Mouse (Mus musculus) cerebellum, adult 9-11 months (tissue): ENCODE data around the gene Tmem259.

Experiments
- DNase-seq: peaks from one replicate; pipeline ENCODE4 v3.0.0; 2022

Gene Tmem259

DNA sequence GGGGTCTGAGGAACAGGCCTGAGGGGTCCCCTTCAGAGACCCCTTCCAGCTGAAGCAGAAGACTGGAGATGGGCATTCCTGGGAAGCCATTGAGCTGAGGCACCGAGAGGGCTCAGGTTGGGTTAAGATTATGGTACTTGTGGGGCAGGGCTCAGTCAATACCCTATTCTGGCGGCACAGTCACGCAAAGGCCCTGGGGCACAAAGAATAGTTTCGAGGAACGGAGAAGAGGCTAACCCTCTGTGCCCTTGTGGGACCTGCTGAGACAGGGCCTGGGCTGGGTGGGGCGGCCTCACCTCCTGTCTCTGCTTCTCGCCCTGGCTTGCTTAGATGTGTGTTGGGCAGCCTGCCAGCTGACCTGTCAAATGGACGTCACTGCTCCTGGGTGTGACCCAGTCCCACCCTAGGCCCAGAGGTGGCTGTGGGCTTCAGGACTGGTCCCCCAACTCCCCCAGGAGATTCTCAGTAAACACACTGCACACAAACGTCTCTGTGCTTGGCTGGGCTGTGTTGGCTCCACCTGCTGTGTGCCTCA lies 50.9 kb downstream of the Tmem259 start:
- DNase-seq: peak; percentile 62

DNA sequence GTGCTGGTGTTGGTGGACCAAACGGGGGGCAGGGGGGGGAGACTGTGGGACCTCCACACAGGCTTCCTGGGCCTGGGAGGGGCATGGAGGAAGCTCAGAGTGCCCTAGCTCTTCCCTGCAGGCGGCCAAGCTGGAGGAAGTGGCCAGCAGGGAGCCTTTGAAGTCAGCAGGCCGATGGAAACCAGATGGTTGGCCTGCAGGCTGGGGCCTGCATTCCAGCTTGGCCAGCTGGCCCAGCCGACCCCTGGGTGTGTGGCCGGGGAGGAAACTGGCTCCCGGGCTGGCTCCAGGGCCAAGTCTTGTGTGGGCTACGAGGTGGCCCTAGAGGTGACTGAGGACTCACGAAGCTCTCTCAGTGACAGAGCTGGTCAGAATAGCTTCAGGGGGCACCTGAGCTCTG lies 51.4 kb downstream of the Tmem259 start:
- peak; percentile 79 for DNase-seq

GRCm38 (mm10) chr10:79931797-79932196 lies 52.3 kb downstream of the Tmem259 start:
- DNase-seq: peak; percentile 51

- DNase-seq: no peak
These were observed 53.3 kb downstream of the Tmem259 start for GRCm38 (mm10) chr10:79930826-79931186.

- DNase-seq: peak; percentile 56
These were observed 53.9 kb downstream of the Tmem259 start for GRCm38 (mm10) chr10:79929967-79930825.

GRCm38 (mm10) chr10:79928907-79929701 lies 55.0 kb downstream of the Tmem259 start:
- DNase-seq: peak; percentile 61

DNA sequence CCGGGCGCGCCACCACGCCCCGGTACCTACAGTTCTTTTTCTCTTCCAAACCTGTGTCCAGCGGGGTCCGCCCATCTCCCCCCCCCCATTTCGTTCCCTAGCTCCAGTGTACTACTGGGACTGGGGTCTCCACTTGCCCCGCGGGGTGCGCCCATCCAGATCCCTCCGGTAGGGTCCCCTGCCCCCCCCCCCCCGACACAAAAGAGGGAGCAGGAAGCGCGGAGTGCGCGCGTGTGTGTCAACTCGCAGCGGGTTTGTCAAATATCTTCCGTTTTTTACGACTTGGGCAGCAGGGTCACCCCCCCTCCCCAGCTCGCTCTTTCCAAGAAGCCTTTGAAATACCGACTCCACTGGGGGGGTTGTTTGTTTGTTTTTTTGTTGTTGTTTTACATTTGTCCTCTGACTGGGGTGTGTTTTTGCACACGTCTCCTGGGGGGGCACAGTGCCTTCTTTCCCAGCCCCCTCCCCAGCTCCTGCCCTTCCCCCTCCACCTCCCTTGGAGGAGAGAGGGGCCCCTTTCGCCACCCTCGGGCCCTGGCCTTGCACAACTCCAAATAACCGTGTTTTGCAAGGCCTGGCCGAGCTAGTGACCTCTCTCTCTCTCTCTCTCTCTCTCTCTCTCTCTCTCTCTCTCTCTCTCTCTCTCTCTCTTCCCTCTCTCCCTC lies 56.0 kb downstream of the Tmem259 start:
- DNase-seq: peak; percentile 58

GRCm38 (mm10) chr10:79927324-79928029 lies 56.7 kb downstream of the Tmem259 start:
- peak; percentile 73 for DNase-seq

GRCm38 (mm10) chr10:79926491-79927323 lies 57.4 kb downstream of the Tmem259 start, which contains the start of gene Arid3a:
TSS of gene Arid3a (plus strand) at chr10:79927043.
- peak; percentile 89 for DNase-seq

DNA sequence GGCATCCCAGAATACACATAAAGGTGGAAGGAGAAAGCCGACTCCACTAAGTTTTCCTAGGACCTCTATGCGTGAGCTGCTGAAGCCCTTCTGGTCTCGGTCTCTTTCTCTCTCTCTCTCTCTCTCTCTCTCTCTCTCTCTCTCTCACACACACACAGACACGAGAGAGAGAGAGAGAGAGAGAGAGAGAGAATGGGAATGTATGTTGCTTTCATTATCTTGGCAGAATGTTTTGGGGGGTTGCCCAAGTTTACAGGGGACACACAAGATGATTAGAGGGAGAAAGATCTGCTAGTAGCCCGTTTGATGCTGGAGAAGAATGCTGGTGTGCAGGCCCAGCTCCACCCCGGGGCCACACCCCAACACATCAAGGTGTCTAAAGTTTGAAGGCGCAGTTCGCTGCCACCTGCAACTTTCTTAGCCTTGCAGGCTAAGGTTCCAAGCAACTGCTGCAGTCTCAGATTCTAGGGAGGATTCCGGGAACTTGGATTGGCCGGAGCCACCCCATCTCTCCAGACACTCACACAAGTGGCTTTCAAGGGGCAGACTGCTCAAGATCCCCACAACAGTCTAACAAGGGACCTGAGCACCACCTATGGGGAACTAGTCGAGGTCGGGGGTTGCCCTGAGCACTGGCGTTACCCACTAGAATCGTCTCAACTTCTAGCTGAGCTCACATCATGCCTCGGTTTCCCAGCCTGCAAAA lies 58.2 kb downstream of the Tmem259 start:
- peak; percentile 65 for DNase-seq

DNA sequence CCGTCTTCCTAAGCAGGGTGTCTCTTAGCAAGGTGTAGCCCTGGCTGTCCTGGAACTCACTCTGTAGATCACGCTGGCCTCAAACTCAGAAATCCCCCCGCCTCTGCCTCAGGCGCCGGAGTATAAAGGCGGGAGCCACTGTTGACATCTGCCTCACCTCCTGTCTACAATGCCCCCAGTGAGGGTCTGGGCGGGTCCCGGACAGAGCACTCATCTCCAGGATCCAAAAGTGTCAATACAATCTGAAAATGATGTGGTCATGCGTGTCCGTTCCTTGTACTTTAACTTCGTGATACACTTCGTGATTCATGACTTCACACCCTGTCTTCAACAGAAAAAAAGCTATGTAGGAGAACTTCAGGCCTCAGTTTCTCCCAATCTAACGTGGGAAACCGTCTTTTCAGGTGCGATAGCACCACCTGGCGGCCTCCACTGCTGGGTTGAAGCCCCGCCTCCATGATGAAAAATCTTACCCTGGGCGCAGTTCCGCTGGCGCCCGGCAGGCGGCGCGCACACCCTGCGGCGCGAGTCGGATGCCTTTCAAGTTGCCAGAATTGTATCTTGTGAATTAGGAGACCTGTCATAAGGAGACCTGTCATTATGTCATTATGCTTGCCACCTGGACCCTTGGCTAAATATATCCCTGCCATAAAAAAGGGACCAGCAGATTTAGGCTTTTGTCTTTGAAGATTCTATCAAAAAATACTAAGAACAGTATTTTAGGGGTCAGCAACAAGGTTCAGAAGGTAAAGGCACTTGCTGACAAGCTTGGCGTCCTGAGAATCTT lies 58.9 kb downstream of the Tmem259 start:
- peak; percentile 92 for DNase-seq
